In genomic region chr7:27136410-27136996, GRCm38 (mm10) we compare ENCODE assay signal across 14 mouse cellular contexts. TPM values are rescaled to one million over a fixed set of nuclear protein-coding genes. Genes with fewer than 3 reads are reported as not detected.
"Had no signal": no experiment of that assay in that cellular context is flagged by ENCODE, and none has a peak within 500 bp of the region (broad histone marks: within the 10 kb centered on the region; RNA-seq: fewer than 3 reads in every experiment).

No protein-coding gene starts in this region.

- H3K36me3 ChIP-seq: limb, embryonic 13.5 days; liver, embryonic 13.5 days; midbrain, embryonic 13.5 days had no signal

- H3K9ac ChIP-seq: limb, embryonic 13.5 days; liver, embryonic 13.5 days; liver, postnatal 0 days; midbrain, embryonic 13.5 days had no signal

- H3K27me3 ChIP-seq: limb, embryonic 13.5 days; liver, embryonic 13.5 days; midbrain, embryonic 13.5 days had no signal

- DNase-seq: kidney, postnatal 14 days; layer of hippocampus, adult 9-11 months; layer of hippocampus, postnatal 36 days; liver, embryonic 13.5 days; liver, postnatal 0 days; right cerebral cortex, adult 18-20 months; thymus, postnatal 36 days had no signal

- H3K4me2 ChIP-seq: limb, embryonic 13.5 days; liver, embryonic 13.5 days; midbrain, embryonic 13.5 days had no signal

- H3K27ac ChIP-seq: limb, embryonic 13.5 days; liver, embryonic 13.5 days; midbrain, embryonic 13.5 days had no signal

- H3K4me3 ChIP-seq: limb, embryonic 13.5 days; liver, embryonic 13.5 days; midbrain, embryonic 13.5 days had no signal

- H3K4me1 ChIP-seq: midbrain, embryonic 13.5 days had no signal

- ATAC-seq: inflammation-experienced regulatory T-cells, adult 6 months; intestine, postnatal 0 days; liver, postnatal 0 days; midbrain, embryonic 13.5 days had no signal

RNA-seq across cellular contexts. Expression of gene Cyp2f2, which starts 16.8 kb away (rescaled TPM):
- polyA plus RNA-seq: inflammation-experienced regulatory T-cells, adult 6 months; limb, embryonic 13.5 days; midbrain, embryonic 13.5 days; neural tube, embryonic 14.5 days had no signal

RNA-seq across cellular contexts. Expression of gene Cyp2t4, which starts 17.0 kb away (rescaled TPM):
- polyA plus RNA-seq: intestine, postnatal 0 days; limb, embryonic 13.5 days; liver, postnatal 0 days; thymus, postnatal 0 days had no signal

RNA-seq across cellular contexts. Expression of gene Gm21983, which starts 44.4 kb away (rescaled TPM):
- polyA plus RNA-seq: inflammation-experienced regulatory T-cells, adult 6 months; intestine, postnatal 0 days; liver, embryonic 13.5 days; liver, postnatal 0 days; midbrain, postnatal 0 days; neural tube, embryonic 14.5 days; thymus, postnatal 0 days had no signal
